Mouse (Mus musculus): Measurements from ENCODE around the gene Gstt4. TPM values are rescaled to one million over a fixed set of nuclear protein-coding genes. Genes with fewer than 3 reads are reported as not detected.

Gstt4 gene
- polyA plus RNA-seq, 1 experiment, result not detected

- Histone ChIP-seq H3K4me1 (ENCODE audit: control insufficient read depth, insufficient read depth, low read length) (no peaks in the 10 kb centered on the region), H3K9me3 (replicated peaks; ENCODE audit: control insufficient read depth, insufficient read depth, low read length, poor library complexity, severe bottlenecking) (no peaks in the 10 kb centered on the region), H3K36me3 (ENCODE audit: control insufficient read depth, insufficient read depth, low read length, poor library complexity, severe bottlenecking) (no peaks in the 10 kb centered on the region), H3K27ac (ENCODE audit: insufficient read depth, low read length) (no peak overlapping the region), H3K9ac (ENCODE audit: low read depth, poor library complexity, severe bottlenecking) (no peak overlapping the region), H3K4me3 (ENCODE audit: low read depth, low read length) (no peak overlapping the region), H3K27me3 (ENCODE audit: control insufficient read depth, insufficient read depth, low read length, poor library complexity, severe bottlenecking) (no peaks in the 10 kb centered on the region)
- TF ChIP-seq POLR2A (IDR thresholded peaks at IDR 0.05; ENCODE audit: insufficient read depth, low read length) (no peak), CTCF (IDR thresholded peaks at IDR 0.05; ENCODE audit: low read depth, low read length) (no peak), EP300 (IDR thresholded peaks at IDR 0.05; ENCODE audit: insufficient read depth, low read depth, low read length) (no peak)
Measured at GRCm38 (mm10) chr10:75789081-75789735, 33.1 kb downstream of the Gstt4 start.

- Histone ChIP-seq H3K27ac (ENCODE audit: insufficient read depth, low read length) (no peak overlapping the region), H3K4me3 (ENCODE audit: low read depth, low read length) (no peak overlapping the region)
Measured at GRCm38 (mm10) chr10:75788277-75788676, 34.1 kb downstream of the Gstt4 start.

GRCm38 (mm10) chr10:75785442-75785841, 36.9 kb downstream of the Gstt4 start:
- Histone ChIP-seq H3K9me3 (replicated peaks; ENCODE audit: control insufficient read depth, insufficient read depth, low read length, poor library complexity, severe bottlenecking) (no peaks in the 10 kb centered on the region), H3K36me3 (ENCODE audit: control insufficient read depth, insufficient read depth, low read length, poor library complexity, severe bottlenecking) (no peaks in the 10 kb centered on the region), H3K9ac (ENCODE audit: low read depth, poor library complexity, severe bottlenecking) (no peak overlapping the region), H3K4me3 (ENCODE audit: low read depth, low read length) (no peak overlapping the region), H3K27me3 (ENCODE audit: control insufficient read depth, insufficient read depth, low read length, poor library complexity, severe bottlenecking) (no peaks in the 10 kb centered on the region), H3K27ac (ENCODE audit: insufficient read depth, low read length) (no peak overlapping the region), H3K4me1 (ENCODE audit: control insufficient read depth, insufficient read depth, low read length) (no peaks in the 10 kb centered on the region)
- TF ChIP-seq EP300 (IDR thresholded peaks at IDR 0.05; ENCODE audit: insufficient read depth, low read depth, low read length) (no peak), CTCF (IDR thresholded peaks at IDR 0.05; ENCODE audit: low read depth, low read length) (no peak), POLR2A (IDR thresholded peaks at IDR 0.05; ENCODE audit: insufficient read depth, low read length) (no peak)

More at GRCm38 (mm10) chr10:75788277-75788676, 34.1 kb downstream of the Gstt4 start:
- TF ChIP-seq CTCF (IDR thresholded peaks at IDR 0.05; ENCODE audit: low read depth, low read length), result no peak
- TF ChIP-seq EP300 (IDR thresholded peaks at IDR 0.05; ENCODE audit: insufficient read depth, low read depth, low read length), result no peak
- no peak for TF ChIP-seq POLR2A (IDR thresholded peaks at IDR 0.05; ENCODE audit: insufficient read depth, low read length)
- no peaks in the 10 kb centered on the region for H3K4me1 ChIP-seq (ENCODE audit: control insufficient read depth, insufficient read depth, low read length)
- H3K36me3 ChIP-seq (ENCODE audit: control insufficient read depth, insufficient read depth, low read length, poor library complexity, severe bottlenecking), result no peaks in the 10 kb centered on the region
- H3K9ac ChIP-seq (ENCODE audit: low read depth, poor library complexity, severe bottlenecking), result no peak overlapping the region
- H3K27me3 ChIP-seq (ENCODE audit: control insufficient read depth, insufficient read depth, low read length, poor library complexity, severe bottlenecking), result no peaks in the 10 kb centered on the region
- H3K9me3 ChIP-seq (replicated peaks; ENCODE audit: control insufficient read depth, insufficient read depth, low read length, poor library complexity, severe bottlenecking), result no peaks in the 10 kb centered on the region

GRCm38 (mm10) chr10:75780769-75781578, 41.4 kb downstream of the Gstt4 start, which contains the start of the genes Gm20441 and Gstt3:
Gm20441 (minus strand) TSS chr10:75780954.
Gstt3 (minus strand) TSS chr10:75781414.
- Histone ChIP-seq H3K27me3 (ENCODE audit: control insufficient read depth, insufficient read depth, low read length, poor library complexity, severe bottlenecking) (no peaks in the 10 kb centered on the region), H3K4me3 (ENCODE audit: low read depth, low read length) (peak within 1 kb of the TSS; percentile 94), H3K36me3 (ENCODE audit: control insufficient read depth, insufficient read depth, low read length, poor library complexity, severe bottlenecking) (no peaks in the 10 kb centered on the region), H3K9me3 (replicated peaks; ENCODE audit: control insufficient read depth, insufficient read depth, low read length, poor library complexity, severe bottlenecking) (no peaks in the 10 kb centered on the region), H3K4me1 (ENCODE audit: control insufficient read depth, insufficient read depth, low read length) (no peaks in the 10 kb centered on the region), H3K9ac (ENCODE audit: low read depth, poor library complexity, severe bottlenecking) (peak within 1 kb of the TSS; percentile 35), H3K27ac (ENCODE audit: insufficient read depth, low read length) (peak within 1 kb of the TSS; percentile 39; the same call in 1 of the 2 replicates)
- TF ChIP-seq EP300 (IDR thresholded peaks at IDR 0.05; ENCODE audit: insufficient read depth, low read depth, low read length) (no peak), POLR2A (IDR thresholded peaks at IDR 0.05; ENCODE audit: insufficient read depth, low read length) (peak; percentile 44), CTCF (IDR thresholded peaks at IDR 0.05; ENCODE audit: low read depth, low read length) (no peak)

- Histone ChIP-seq H3K36me3 (ENCODE audit: control insufficient read depth, insufficient read depth, low read length, poor library complexity, severe bottlenecking) (no peaks in the 10 kb centered on the region), H3K27me3 (ENCODE audit: control insufficient read depth, insufficient read depth, low read length, poor library complexity, severe bottlenecking) (no peaks in the 10 kb centered on the region), H3K27ac (ENCODE audit: insufficient read depth, low read length) (no peak overlapping the region), H3K9me3 (replicated peaks; ENCODE audit: control insufficient read depth, insufficient read depth, low read length, poor library complexity, severe bottlenecking) (no peaks in the 10 kb centered on the region), H3K9ac (ENCODE audit: low read depth, poor library complexity, severe bottlenecking) (no peak overlapping the region), H3K4me1 (ENCODE audit: control insufficient read depth, insufficient read depth, low read length) (no peaks in the 10 kb centered on the region), H3K4me3 (ENCODE audit: low read depth, low read length) (no peak overlapping the region)
- TF ChIP-seq POLR2A (IDR thresholded peaks at IDR 0.05; ENCODE audit: insufficient read depth, low read length) (no peak), CTCF (IDR thresholded peaks at IDR 0.05; ENCODE audit: low read depth, low read length) (no peak), EP300 (IDR thresholded peaks at IDR 0.05; ENCODE audit: insufficient read depth, low read depth, low read length) (no peak)
Measured at GRCm38 (mm10) chr10:75779206-75780174, 42.9 kb downstream of the Gstt4 start.
